Mouse (Mus musculus): ENCODE measurements around the gene Ltbp4.

The Ltbp4 gene

DNA sequence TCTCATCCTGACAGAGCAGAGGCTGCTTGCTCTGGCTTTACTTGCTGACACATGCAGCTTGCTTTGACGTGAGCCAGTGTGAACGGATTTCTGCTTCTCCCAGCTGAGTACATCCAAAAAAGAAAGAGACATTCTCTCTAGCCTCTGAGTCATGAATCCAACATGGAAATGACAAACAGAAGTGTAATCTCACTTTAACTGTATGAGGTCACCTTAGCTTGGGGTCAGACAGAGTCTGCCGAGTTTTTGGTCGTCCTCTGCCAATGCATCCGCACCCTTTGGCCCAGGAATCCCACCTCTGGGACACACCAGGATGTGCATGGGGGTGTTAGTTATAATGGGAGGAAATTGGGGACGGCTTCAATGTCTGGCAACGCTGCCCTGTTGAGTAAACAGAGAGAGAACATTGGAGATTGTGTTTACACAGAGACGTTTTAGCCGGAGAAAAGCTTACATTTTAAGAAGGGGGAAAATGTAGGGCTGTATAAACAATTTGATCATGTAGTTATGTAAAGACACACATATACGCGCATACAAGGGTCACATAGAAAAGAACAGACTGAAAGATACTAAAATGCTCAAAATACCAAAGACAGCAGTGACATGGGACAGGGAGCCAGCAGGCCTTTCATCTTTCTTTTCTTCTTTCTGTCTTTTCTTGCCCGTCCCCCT is 45.6 kb downstream of the Ltbp4 start:
- no peak for DNase-seq

DNA sequence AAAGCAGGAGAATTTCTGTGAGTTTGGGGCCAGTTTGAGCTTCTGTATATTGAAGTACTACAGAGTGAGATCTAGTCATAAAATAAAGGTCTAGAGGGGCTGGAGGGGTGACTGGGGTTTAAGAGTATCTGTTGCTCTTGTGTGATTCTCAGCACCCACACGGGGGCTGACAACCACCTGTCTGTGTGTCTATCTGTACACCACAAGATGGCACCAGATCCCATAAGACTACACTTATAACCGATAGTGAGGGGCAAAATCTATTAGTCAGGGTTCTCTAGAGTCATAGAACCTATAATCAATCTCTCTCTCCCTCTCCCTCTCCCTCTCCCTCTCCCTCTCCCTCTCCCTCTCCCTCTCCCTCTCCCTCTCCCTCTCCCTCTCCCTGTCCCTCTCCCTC is 46.9 kb downstream of the Ltbp4 start:
- no peak for DNase-seq

DNA sequence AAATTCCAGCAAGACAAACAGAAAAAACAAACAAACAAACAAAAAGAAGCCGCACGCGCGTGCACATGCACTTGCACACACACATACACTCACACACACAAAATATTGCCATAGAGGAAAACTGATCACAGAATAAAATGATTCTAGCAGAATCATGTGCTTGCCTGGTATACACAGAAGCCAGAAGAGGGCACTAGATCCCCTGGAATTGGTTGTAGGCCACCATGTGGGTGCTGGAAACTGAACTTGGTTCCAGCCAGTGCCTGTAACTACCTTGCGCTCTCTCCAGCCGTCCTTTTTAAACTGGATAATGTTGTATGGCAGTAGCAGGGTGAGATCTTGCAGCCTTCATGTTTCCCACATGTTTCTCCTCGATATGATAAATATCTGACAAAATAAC is 48.8 kb downstream of the Ltbp4 start:
- no peak for DNase-seq

DNA sequence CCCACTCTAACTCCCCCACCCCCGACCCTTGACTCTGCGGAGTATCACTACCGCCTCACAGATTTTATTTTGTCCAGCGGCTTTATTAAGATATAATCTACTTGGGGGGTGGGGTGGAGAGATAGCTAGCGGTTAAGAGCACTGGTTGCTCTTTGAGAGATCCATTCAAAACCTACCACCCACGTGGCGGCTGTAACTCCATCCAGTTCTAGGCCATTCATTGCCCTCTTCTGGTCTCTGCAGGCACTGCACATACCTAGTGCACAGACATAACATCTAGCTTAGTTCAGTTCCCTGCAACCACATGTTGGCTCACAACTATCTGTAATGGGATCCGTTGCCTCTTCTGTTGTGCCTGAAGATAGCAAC is 51.8 kb downstream of the Ltbp4 start:
- DNase-seq: peak; percentile 65

DNA sequence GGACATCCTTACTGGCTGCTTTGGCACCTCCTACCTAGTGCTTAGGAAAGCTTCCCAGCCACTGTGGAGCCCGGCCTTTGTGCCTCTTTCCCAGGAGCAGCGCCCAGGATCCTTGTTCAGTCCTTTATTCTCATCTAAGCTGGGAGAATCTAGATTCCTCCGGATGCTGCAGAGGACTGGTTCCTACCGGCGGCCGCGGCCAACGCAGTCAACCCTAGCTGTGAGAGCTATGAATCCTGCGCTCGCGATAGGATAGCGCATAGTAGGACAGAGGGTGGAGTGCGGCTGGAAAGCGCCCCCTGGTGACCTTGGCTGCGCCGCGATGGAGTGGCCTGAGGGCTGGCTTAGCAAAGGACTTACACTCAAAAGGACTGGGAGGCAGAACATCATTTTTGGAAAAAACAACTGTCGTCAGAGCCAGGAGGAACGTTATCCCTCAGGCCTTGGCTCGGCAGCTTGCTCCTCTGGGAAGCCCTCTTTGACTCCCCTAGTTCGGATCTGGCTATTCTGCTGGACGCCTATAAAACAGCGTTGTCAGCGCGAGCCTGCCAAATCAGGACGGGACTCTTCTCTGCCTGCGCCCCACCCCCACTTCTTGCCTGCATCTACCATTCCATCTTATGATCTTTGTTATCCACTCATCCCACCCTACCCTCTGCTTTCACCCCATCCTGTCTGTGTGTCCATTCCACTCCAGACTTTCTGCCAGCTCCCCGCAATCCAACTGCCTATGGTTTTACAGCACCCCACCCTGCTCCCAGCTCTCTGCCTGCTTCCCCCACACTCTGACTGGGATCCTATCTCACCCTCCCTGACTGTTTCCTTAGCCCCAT is 52.4 kb downstream of the Ltbp4 start:
- peak; percentile 41 for DNase-seq

DNA sequence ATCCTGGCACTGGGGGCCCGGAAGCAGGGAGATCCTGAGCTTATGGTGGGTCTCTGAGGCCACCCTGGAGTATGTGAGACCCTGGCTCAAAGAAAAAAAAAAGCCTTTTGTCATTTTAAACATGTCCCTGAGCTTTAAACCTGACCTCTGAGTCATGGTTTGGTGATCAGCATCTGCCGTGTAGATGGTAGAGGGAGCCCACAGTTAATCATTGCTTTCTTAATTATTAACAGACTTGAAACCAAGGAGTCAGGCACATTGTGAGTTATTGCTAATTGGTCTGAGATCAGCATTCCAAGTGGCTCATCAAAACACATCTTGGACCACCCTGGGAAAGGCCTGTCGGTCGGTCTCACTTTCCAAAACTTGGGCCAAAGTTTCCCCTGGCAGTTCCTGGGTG is 55.3 kb downstream of the Ltbp4 start:
- DNase-seq: no peak

DNA sequence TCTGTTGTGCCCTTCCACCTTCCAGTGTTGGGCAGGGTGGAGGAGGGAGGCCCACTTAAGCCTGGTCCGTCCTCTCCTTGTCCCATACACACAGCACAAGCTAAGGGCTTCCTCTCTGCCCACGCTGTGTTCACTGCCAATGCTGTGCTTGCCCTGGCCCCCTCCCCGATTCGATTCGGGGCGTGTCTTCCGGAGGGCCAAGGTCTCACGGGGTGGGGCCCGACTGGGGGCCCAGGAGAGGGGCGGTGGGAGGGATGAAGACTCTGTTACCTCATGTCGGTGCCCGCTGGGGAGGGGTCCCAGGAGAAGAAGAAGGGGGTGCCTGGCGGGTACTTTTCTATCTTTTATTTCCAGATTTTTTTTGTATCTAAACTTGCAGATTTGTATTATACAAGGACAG is 55.8 kb downstream of the Ltbp4 start:
- DNase-seq: no peak

DNA sequence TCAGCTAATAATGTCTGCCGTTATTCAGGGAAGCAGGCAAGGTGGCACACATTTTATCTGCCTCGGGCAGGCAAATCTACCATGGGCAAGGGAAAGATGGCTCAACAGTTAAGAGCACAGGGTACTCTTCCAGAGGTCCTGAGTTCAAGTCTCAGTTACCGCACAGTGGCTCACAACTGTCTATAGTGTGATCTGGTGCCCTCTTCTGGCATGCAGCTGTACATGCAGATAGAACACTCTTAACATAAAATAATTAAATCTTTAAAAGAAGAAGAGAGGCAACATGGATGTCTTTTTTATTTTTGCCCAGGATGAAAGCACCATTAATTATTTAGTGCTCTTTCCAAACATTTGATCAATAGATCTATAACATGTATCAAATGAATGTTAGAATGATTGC is 60.3 kb downstream of the Ltbp4 start:
- DNase-seq: peak; percentile 6

DNA sequence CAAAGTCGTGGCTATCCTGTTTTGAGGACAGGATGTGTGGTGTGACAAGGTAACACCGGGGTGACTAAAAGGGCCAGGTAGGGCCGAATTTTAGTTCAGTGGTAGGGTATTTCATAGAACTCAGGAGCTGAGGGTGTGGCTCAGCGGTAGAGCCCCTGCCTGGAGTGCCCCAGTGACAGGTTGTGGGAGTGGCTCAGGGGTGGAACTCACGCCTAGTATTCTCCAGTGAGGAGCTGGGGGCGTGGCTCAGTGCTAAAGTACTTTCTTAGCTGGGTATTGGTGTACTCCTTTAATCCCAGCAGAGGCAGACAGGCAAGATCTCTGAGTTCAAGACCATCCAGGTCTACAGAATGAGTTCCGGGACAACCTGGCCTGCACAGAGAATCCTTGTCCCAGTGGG is 61.5 kb downstream of the Ltbp4 start:
- peak; percentile 65 for DNase-seq

DNA sequence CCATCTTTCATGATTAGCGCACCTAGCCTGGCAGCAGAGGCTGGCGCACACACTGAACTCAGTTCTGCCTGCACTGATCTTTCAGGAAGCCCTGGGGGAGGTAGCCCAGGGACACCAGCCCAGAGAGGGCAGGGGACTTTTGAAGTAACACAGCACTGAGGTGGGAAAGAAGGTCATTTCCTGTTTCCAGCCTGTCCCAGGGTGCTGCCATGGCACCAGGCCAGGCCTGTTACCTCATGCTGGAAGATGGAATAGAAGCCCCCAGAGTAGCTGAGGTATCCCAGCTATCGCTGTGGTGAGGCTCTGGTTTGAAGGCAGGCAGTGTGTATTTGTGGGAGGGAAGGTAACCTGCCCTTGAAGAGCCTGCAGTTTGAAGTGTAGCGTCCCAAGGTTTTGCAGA is 62.6 kb downstream of the Ltbp4 start:
- DNase-seq: no peak

DNA sequence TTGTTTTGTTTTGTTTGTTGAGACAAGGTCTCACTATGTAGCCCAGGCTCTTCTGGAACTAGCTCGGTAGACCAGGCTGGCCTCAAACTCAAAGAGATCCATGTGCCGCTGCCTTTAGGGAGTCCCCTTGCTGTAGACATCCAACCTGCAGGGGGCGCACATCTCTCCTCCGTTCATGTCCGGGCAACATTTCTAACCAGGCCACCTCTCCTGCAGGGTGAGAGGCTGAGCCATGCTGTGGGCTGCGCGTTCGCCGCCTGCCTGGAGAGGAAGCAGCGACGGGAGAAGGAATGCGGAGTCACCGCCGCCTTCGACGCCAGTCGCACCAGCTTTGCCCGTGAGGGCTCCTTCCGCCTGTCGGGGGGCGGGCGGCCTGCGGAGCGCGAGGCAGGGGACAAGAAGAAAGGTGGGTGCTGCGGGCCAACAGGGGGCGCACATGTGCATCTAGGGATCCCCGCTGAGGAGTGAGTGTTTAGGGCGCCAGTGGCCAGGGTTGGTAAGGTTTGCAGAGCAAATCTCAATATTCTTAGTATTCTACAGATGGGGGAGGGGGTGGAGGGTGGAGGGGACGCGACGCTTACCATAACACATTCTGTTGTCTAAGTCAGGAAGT is 63.6 kb downstream of the Ltbp4 start:
- peak; percentile 85 for DNase-seq

DNA sequence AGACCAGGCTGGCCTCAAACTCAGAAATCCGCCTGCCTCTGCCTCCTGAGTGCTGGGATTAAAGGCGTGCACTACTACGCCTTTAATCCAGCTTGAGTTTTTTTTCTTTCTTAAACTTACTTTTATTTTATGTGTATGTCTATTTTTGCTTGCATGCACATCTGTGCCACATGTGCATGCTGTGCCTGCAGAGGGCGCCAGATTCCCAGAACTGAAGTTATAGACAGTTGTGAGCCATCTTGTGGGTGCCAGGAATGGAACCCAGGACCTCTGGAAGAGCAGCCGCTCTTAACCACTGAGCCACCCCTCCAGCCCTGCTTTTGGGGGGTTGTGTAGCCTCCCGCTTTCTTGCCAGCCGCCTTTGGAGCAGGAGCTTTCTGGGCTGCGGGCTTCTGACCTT is 66.1 kb downstream of the Ltbp4 start:
- DNase-seq: peak; percentile 12

DNA sequence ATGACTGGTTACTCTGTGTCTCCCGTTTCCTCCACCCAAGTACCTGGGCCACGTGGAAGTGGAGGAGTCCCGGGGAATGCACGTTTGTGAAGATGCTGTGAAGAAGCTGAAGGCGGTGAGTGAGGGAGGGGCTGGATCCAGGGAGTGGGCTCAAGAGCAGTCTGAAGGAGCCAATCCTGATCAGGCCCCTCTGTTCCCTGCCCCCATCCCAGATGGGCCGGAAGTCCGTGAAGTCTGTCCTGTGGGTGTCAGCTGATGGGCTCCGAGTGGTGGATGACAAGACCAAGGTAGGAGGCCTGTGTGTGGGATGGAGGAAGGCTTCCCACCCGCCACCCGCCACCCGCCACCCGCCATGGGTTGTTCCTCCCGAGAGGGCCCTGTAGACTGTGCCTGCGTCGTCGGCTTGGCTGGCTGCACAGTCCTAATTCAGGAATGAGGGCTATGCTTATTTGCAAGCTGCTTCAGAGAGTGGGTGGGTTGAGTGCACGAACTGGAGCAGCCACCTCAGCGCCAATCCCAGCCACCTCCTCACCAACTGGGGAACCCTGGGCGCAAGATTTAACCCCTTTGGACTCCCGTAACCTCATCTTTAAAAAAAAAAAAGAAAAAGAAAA is 70.9 kb downstream of the Ltbp4 start:
- no peak for DNase-seq

DNA sequence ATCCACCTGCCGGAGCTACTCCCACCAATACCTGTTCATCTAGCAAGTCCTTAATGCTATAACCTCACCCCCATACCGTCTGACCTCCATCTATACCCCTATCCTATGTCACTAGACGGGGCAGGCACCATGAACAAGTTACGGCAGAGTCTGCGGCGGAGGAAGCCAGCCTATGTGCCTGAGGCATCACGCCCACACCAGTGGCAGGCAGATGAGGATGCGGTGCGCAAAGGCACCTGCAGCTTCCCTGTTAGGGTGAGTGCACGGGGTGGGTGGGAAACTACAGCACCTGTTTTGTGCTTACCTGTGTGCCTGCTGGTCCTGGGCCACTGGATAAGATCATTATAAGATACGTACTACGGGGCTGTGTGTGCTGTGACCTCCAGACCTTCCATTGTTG is 72.7 kb downstream of the Ltbp4 start:
- no peak for DNase-seq

DNA sequence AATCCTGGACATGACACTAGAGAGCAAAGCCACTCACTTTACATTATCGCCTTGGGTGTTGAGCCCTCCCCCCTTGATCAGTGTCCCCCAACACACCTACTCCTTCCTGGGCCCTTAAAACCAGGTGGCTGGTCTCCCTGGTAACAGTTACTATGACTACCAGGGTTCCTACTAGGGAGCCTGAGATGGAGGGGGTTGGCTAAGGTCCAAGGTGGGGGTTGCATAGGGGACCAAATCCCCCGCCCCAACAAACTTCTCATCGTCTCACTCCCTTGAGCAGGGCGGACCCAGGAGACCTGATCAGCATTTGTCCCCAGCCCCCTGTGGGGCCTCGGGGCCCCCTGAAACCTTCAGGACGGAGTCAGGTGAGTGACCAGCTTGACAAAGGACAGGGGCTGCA is 75.6 kb downstream of the Ltbp4 start:
- DNase-seq: no peak

DNA sequence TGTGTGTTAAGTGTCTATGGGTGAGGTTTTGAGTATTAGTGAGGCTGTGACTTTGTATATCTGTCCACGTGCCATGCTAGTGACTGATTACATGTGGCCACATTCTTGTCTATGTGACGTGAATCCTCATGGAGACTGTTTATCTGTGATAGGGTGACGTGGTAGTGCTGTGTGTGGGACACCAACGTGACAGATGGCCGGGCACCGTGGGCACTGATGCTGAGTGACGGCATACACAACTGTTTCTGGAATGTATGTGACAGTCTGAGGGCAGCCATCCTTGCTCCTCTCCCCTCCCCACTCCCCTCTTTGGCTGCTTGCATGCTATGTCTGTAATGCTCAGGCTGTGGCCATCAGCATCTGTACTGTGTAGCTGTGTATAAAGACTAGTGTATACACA is 76.6 kb downstream of the Ltbp4 start:
- no peak for DNase-seq

DNA sequence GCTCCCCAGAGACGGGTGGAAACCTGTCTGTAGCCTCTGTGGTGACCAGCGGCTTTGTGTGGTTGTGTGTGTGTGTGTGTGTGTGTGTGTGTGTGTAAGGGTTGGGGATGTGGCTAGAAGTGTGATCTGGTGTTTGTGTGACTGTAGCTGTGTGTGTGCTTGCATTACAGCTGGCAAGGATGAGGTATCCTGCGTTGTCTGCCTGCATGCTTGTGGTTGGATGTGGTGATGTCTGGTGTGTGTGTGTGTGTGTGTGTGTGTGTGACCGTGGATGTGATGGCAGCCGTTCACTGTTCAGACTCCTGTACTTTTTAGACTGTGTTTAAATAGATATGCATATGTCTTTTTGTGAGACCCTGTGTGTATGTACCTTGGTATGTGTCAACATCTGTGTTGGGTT is 77.7 kb downstream of the Ltbp4 start:
- DNase-seq: no peak

DNA sequence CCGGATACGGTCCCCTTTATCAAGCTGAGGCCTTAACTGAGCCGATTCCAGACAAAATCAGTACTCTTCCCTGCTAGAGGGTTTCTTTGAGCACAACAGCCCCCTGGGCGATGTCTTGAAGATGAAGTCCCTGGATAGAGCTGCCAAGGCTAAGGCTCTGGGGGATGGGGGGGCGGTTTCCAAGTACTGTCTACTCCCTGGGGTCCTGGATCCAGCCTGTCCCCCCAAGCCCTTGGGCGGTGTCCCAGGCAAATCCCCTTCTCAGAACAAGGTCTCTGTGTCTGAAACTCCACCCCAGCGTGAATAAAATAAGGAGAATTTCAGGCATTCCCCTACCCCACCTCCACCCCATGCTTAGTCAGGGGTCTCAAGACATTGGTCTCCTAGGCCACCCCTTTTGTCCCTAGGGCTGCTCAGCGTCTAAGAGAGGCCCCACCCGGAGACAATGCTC is 78.2 kb downstream of the Ltbp4 start:
- no peak for DNase-seq

DNA sequence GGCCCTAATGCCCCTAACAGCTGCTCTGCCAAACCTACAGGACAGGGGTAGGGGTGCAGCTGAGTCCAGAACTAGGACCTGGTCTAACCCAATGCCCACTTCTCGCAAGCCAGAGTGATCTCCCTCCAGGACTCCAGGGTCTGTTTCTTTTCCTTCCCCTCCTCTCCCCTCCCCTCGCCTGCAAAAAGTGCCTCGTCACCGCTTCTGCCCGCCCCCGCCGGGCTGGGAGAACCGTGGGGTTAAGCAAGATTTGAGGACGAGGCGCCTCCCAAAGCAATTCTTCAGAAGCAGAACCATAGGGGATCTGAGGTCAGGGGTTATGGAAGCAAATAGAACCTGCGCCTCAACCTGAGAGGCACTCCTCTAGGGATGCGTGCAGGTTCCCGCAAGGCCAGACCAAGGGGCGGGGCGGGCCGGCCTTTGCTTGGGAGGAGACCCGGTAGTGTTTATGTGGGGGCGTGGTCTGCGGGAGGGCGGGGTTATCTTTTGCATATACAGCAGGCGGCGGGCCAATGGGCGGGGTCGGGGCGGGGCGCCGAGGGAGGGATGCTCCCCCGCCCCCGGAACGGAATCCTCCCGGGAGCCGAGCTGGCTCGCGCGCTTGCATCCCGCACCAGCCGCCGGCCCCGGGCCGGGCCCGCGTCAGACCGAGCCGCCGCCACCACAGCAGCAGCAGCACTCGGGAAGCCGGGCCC is 79.1 kb downstream of the Ltbp4 start, which contains the start of gene Numbl:
Gene Numbl, plus strand, starts transcription at position 229 of the 695 bp plus-strand sequence.
- DNase-seq: peak; percentile 100

DNA sequence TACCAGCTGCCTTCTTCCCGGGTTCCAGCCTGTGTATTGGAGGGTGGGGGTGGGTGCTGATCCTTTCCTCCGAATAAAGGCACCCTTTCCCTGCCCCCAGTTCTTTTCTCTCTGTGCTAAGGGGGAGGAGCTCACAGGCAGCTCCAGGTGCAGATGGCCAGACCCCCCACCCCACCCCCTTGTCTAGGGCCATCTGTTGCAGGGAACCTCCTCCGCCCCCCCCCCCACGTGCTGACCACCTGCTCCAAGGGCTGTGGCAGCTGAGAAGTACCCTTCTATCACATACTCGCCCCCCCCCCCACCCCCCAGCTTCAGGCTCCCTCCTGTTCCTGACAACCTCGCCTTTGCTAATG is 79.7 kb downstream of the Ltbp4 start:
- DNase-seq: no peak

DNA sequence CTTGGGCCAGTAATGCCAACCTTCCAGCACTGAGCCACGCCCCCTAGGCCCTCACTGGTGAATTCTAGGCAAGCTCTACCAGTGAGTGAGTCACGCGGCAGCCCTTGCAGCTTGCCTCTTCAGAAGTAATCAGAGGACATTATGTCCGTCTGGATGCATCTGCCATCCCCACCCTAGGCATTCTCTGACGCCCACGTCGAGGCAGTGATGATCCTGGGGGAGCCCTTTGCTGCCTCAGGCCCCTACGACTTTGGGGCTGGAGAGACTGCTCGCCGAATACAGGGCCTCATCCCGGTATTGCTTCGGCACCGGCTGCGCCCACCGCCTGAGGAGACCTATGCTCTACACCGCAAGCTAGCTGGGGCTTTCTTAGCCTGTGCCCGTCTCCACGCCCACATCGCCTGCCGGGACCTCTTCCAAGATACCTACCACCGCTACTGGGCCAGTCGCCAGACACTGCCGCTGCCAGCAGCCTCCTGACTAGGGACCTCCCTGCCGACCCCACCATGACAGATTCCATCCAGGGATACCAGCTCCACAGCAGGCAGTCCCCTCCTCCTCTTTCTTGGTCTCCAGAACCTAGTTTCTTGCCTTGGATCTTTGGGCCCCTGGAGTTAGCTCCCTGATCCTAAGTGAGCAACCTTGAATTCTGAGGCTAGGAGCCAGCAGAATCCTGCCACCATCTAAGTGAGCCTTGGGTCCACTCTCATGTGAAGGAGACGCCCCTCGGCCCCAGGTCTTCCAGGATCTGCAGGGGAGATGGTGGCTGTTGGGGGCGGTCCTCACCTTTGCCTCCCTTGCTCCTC is 80.2 kb downstream of the Ltbp4 start:
- peak; percentile 37 for DNase-seq

DNA sequence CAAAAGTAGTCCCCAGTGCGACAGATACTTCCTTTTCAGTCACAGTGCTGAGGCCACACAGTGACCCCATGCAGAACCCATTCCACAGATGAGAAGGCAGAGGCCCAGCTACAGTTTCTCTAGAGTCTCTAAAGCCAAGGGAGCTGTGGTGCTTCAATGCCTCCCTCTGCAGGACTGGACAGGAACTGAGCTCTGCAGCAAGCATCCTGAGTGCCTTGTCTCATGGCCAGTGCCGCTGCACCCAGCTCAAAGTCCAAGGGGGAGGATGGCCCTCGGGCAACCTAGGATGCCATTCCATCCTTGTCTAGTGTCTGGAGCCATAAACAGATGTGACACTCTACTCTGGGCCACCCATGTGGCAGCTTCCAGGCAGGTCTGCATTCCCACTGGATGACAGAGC is 81.8 kb downstream of the Ltbp4 start:
- peak; percentile 12 for DNase-seq
